Mouse (Mus musculus) MEL (cell line): ENCODE measurements around the gene Spag9.

Experiments
- CTCF ChIP-seq, 3 experiments: IDR thresholded peaks in 2 of 3; conservative IDR thresholded peaks in 1 of 3; 2 replicates each; pipeline ENCODE4 v1.5.1; 2011 to 2012; ENCODE audit warnings: low read length in 3 of 3, low read depth in 2 of 3, mild to moderate bottlenecking in 2 of 3, improper control_type of control experiment in 1 of 3, inconsistent platforms in 1 of 3, mixed read lengths in 1 of 3, moderate library complexity in 1 of 3; ENCODE audit not compliant: control insufficient read depth in 1 of 3, insufficient read depth in 1 of 3, poor library complexity in 1 of 3, severe bottlenecking in 1 of 3
- EP300 ChIP-seq, 2 experiments: IDR thresholded peaks; 2 replicates each; pipeline ENCODE4 v1.6.1; 2011; ENCODE audit warnings: improper control_type of control experiment in 2 of 2, low read length in 2 of 2, low read depth in 1 of 2, mild to moderate bottlenecking in 1 of 2
- USF2 ChIP-seq, 2 experiments: IDR thresholded peaks; 2 replicates each; pipeline ENCODE4 v1.6.1; 2011 to 2012; ENCODE audit warnings: improper control_type of control experiment in 2 of 2, low read length in 2 of 2, borderline replicate concordance in 1 of 2, inconsistent platforms in 1 of 2, low read depth in 1 of 2, mild to moderate bottlenecking in 1 of 2; ENCODE audit not compliant: insufficient read depth in 1 of 2

GRCm38 (mm10) chr11:94026289-94026688, 30.4 kb downstream of the Spag9 start:
- TF ChIP-seq CTCF (IDR thresholded peaks at IDR 0.05 in 2 of 3, conservative IDR thresholded peaks at IDR 0.05 in 1 of 3; ENCODE audit: control insufficient read depth in 1 of 3, insufficient read depth in 1 of 3, low read depth in 2 of 3, low read length in 3 of 3, poor library complexity in 1 of 3, severe bottlenecking in 1 of 3), result no peak
- TF ChIP-seq EP300 (IDR thresholded peaks at IDR 0.05; ENCODE audit: low read depth in 1 of 2, low read length in 2 of 2), result no peak
- TF ChIP-seq USF2 (IDR thresholded peaks at IDR 0.05; ENCODE audit: borderline replicate concordance in 1 of 2, insufficient read depth in 1 of 2, low read depth in 1 of 2, low read length in 2 of 2), result no peak
